Mouse (Mus musculus) liver, postnatal 0 days (tissue): Measurements from ENCODE around the gene Epha10. TPM values are rescaled to one million over a fixed set of nuclear protein-coding genes. Genes with fewer than 3 reads are reported as not detected.
"Not testable (repeated sequence)": the region's sequence is repeated elsewhere in the genome, so short reads cannot be mapped to it uniquely, and the experiment has no call there.

Experiments used
- ATAC-seq: fragments of 200-750 bp; cut with Nextera tagmentation; 2 replicates; pipeline ENCODE4 v1.8.0; 2017; ENCODE audit warnings: mild to moderate bottlenecking, moderate library complexity
- DNase-seq: peaks from one replicate; pipeline ENCODE4 v3.0.0-alpha.2; 2016
- H3K27ac ChIP-seq: fragments of 300-500 bp; sonication (generic); 2 replicates; pipeline ENCODE4 v1.5.1; 2014; ENCODE audit warnings: antibody characterized with exemption, moderate library complexity, mild to moderate bottlenecking, low read depth
- H3K27me3 ChIP-seq: fragments of 300-500 bp; sonication (generic); 2 replicates; pipeline ENCODE4 v1.6.1; 2014; ENCODE audit warnings: low read length, control low read depth, mixed read lengths; ENCODE audit not compliant: insufficient read depth
- H3K36me3 ChIP-seq: fragments of 300-500 bp; sonication (generic); replicated peaks from 2 replicates; pipeline ENCODE4 v1.6.1; 2014; ENCODE audit warnings: mild to moderate bottlenecking, control low read depth, low read length, moderate library complexity, mixed read lengths; ENCODE audit not compliant: insufficient read depth
- H3K4me1 ChIP-seq: fragments of 300-500 bp; sonication (generic); 2 replicates; pipeline ENCODE4 v1.6.1; 2014; ENCODE audit warnings: antibody characterized with exemption, mild to moderate bottlenecking, control low read depth; ENCODE audit not compliant: insufficient read depth
- H3K4me2 ChIP-seq: fragments of 300-500 bp; sonication (generic); 2 replicates; pipeline ENCODE4 v1.6.1; 2014; ENCODE audit warnings: low read depth, mild to moderate bottlenecking, low read length, moderate library complexity, mixed read lengths
- H3K4me3 ChIP-seq: fragments of 300-500 bp; sonication (generic); 2 replicates; pipeline ENCODE4 v1.5.1; 2014; ENCODE audit warnings: low read depth, low read length
- H3K9ac ChIP-seq: fragments of 300-500 bp; sonication (generic); replicated peaks from 2 replicates; pipeline ENCODE4 v1.6.1; 2014; ENCODE audit warnings: mild to moderate bottlenecking, moderate library complexity
- H3K9me3 ChIP-seq: fragments of 300-500 bp; sonication (generic); 2 replicates; pipeline ENCODE4 v1.6.1; 2016; ENCODE audit warnings: mild to moderate bottlenecking, control low read depth, low read length, mixed read lengths
- CTCF ChIP-seq: sonication (generic); IDR thresholded peaks from 2 replicates; pipeline ENCODE4 v1.5.1; 2016; ENCODE audit warnings: antibody characterized with exemption, low read depth
- EP300 ChIP-seq: IDR thresholded peaks from 2 replicates; pipeline ENCODE4 v1.6.1; 2016; ENCODE audit warnings: antibody characterized with exemption, low read depth, mild to moderate bottlenecking
- WGBS: fragments of 180-500 bp; shearing (Covaris S2); extraction: QIAGEN DNeasy Blood & Tissue Kit; methylation state at CpG from one replicate; pipeline ENCODE4 v1.1.7; 2014; ENCODE audit not compliant: insufficient replicate concordance; 5-methylcytosine and 5-hydroxymethylcytosine counted together
- polyA plus RNA-seq: library from polyadenylated mRNA; unstranded; fragments of >200 nt; fragmentation: Nextera tagmentation; extraction: Ambion mirVana; gene quantifications from 2 replicates; pipeline ENCODE4 v1.2.1, GENCODE M21; 2015

The Epha10 gene
- polyA plus RNA-seq, 1 experiment from 2014 or later: not detected

GRCm38 (mm10) chr4:124905971-124906822, 25.5 kb downstream of the Epha10 start:
- ATAC-seq (no peak), DNase-seq (no peak)
- Histone ChIP-seq H3K27me3 (peaks cover 6% of the 10 kb centered on the region; the same call in 1 of the 2 replicates), H3K27ac (no peak overlapping the region), H3K9ac (no peak overlapping the region), H3K36me3 (no peaks in the 10 kb centered on the region), H3K4me2 (no peak overlapping the region; the same call in 1 of the 2 replicates), H3K4me3 (no peak overlapping the region), H3K4me1 (no peaks in the 10 kb centered on the region; the same call in 1 of the 2 replicates), H3K9me3 (no peaks in the 10 kb centered on the region)
- 16% methylated on average over 21 of the region's 21 CpGs for WGBS
- TF ChIP-seq CTCF: no peak
- no peak for TF ChIP-seq EP300

GRCm38 (mm10) chr4:124928102-124928501, 47.4 kb downstream of the Epha10 start:
- Histone ChIP-seq H3K4me2 (no peak overlapping the region), H3K27me3 (no peaks in the 10 kb centered on the region), H3K9ac (no peak overlapping the region), H3K4me1 (no peaks in the 10 kb centered on the region), H3K9me3 (no peaks in the 10 kb centered on the region), H3K27ac (no peak overlapping the region), H3K4me3 (no peak overlapping the region), H3K36me3 (peaks cover 81% of the 10 kb centered on the region)
- ATAC-seq (no peak), DNase-seq (no peak)
- TF ChIP-seq EP300 (no peak), CTCF (no peak)
- 87% methylated on average over 5 of the region's 5 CpGs for WGBS

- WGBS: under 1% methylated on average over 52 of the region's 52 CpGs
- Histone ChIP-seq H3K36me3 (peaks cover 10% of the 10 kb centered on the region), H3K27me3 (no peaks in the 10 kb centered on the region), H3K4me3 (peak within 1 kb of the TSS; percentile 97), H3K4me2 (peak within 1 kb of the TSS; percentile 95), H3K4me1 (peaks cover 15% of the 10 kb centered on the region), H3K27ac (peak within 1 kb of the TSS; percentile 75), H3K9ac (peak within 1 kb of the TSS; percentile 93), H3K9me3 (no peaks in the 10 kb centered on the region)
- ATAC-seq (peak; percentile 100), DNase-seq (peak; percentile 94)
- TF ChIP-seq EP300 (peak; percentile 81), CTCF (no peak)
Observed at GRCm38 (mm10) chr4:124936613-124937471, 56.1 kb downstream of the Epha10 start, which contains the start of gene 9930104L06Rik. Gene 9930104L06Rik, plus strand, starts transcription at chr4:124937048.

DNA sequence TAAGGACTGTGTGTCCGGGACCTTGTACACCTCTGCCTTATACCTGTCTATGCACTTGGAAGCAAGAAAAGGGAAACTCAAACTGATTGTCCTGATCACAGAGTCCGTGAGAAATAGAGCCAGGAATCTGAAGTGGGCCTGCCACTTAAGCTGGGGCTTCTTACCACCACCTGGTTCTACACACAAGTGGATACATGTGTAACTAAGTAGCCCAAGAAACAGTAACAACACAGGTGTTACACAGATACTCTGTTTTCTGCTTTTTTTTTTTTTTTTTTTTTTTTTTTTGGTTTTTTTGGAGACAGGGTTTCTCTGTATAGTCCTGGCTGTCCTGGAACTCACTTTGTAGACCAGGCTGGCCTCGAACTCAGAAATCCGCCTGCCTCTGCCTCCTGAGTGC, 58.5 kb downstream of the Epha10 start, which contains the start of gene Cdca8:
Gene Cdca8 (minus strand): TSS at position 101 of the 400 bp plus-strand sequence.
- WGBS: 83% methylated on average over 4 of the region's 4 CpGs
- H3K9ac ChIP-seq, DNase-seq, H3K4me2 ChIP-seq, H3K4me3 ChIP-seq, H3K36me3 ChIP-seq, H3K9me3 ChIP-seq, ATAC-seq, H3K27me3 ChIP-seq, H3K27ac ChIP-seq: not testable (repeated sequence)
- peaks cover 15% of the 10 kb centered on the region for H3K4me1 ChIP-seq

DNA sequence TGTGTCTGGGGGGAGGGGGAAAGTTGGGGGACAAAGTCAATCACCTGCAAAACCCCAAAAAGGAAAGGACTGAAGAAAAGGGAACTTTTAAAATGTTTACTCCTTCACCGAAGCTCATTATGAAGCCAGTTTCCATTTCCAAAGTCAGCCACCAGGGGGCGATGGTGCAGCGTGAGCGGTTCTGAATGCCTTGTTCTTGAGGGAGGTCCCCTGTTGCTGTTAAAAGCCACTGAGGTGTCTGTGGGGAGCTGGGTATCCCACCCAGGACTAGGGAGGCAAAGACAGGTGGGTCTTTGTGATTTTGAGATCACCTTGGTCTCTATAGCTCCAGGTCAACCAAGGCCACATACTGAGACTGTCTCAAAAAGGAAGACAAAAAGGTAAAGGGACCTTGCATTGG, 62.3 kb downstream of the Epha10 start:
- no peak for ATAC-seq
- WGBS: 2% methylated on average over 4 of the region's 4 CpGs
- H3K27ac ChIP-seq: no peak overlapping the region

DNA sequence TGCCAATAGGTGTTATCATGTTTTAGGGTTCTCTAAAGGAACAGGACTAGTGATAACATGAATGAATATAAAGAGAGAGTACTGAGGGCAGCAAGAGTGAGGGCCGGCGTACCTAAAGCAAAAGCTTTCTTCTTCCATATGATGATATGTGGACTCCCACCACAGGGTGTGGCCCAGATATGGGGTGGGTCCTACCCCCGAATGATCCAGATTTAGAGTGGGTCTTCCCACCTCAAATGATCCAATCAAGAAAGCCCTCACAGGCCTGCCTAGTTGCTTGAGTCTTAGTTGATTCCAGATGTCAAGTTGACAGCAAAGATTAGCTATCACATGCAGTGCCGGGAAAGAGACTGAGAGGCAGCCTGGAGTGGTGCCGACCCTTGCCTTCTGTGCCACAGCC, 63.1 kb downstream of the Epha10 start:
- no peak overlapping the region for H3K4me3 ChIP-seq
- H3K9me3 ChIP-seq: no peaks in the 10 kb centered on the region
- no peak overlapping the region for H3K27ac ChIP-seq
- DNase-seq: no peak
- no peaks in the 10 kb centered on the region for H3K4me1 ChIP-seq
- TF ChIP-seq CTCF (no peak), EP300 (no peak)
- peaks cover 9% of the 10 kb centered on the region for H3K36me3 ChIP-seq
- no peaks in the 10 kb centered on the region for H3K27me3 ChIP-seq
- no peak overlapping the region for H3K9ac ChIP-seq
- 79% methylated on average over 5 of the region's 5 CpGs for WGBS
- no peak for ATAC-seq
- no peak overlapping the region for H3K4me2 ChIP-seq

More for the DNA sequence above, 62.3 kb downstream of the Epha10 start:
- no peak overlapping the region for H3K4me3 ChIP-seq
- no peaks in the 10 kb centered on the region for H3K9me3 ChIP-seq
- H3K9ac ChIP-seq: no peak overlapping the region
- H3K4me2 ChIP-seq: no peak overlapping the region
- H3K27me3 ChIP-seq: no peaks in the 10 kb centered on the region
- peak; percentile 88 for DNase-seq
- H3K4me1 ChIP-seq: no peaks in the 10 kb centered on the region; the same call in 1 of the 2 replicates
- TF ChIP-seq CTCF: peak; percentile 97
- no peak for TF ChIP-seq EP300
- peaks cover 10% of the 10 kb centered on the region for H3K36me3 ChIP-seq
